Mouse (Mus musculus): ENCODE data around the gene Col17a1. TPM values are rescaled to one million over a fixed set of nuclear protein-coding genes. Genes with fewer than 3 reads are reported as not detected.

Gene Col17a1
- 0.09 TPM for total RNA-seq (2023)

GRCm38 (mm10) chr19:47691994-47692393 is at the start of gene Col17a1:
Gene Col17a1, minus strand, starts transcription at chr19:47692094.

GRCm38 (mm10) chr19:47731071-47731881 is 39.4 kb upstream of the Col17a1 start, which contains the start of gene Sfr1:
Gene Sfr1, plus strand, starts transcription at chr19:47731682.

Other genes starting within 250 kb of the Col17a1 start
- gene Sh3pxd2a, start 227.7 kb downstream of the Col17a1 start, total RNA-seq (2023), result 22.0 TPM
- gene Stn1, start 154.6 kb downstream of the Col17a1 start, total RNA-seq (2023), result 36.8 TPM
- gene Slk, start 112.4 kb downstream of the Col17a1 start, total RNA-seq (2023), result 53.4 TPM
- 68.4 TPM for gene Sfr1, start 39.6 kb upstream of the Col17a1 start, total RNA-seq (2023)
- 17.5 TPM for gene Gsto1, start 162.9 kb upstream of the Col17a1 start, total RNA-seq (2023)
- gene Gsto2, start 173.4 kb upstream of the Col17a1 start, total RNA-seq (2023), result not detected
- not detected for gene Cfap43, start 227.2 kb upstream of the Col17a1 start, total RNA-seq (2023)
- gene Itprip, start 227.2 kb upstream of the Col17a1 start, total RNA-seq (2023), result 93.2 TPM
- gene Cfap58, start 245.6 kb upstream of the Col17a1 start, total RNA-seq (2023), result not detected

All from CD4-positive naive resting alpha-beta T cell, adult 57 days (primary cell).